Mouse (Mus musculus) embryo, embryonic 11.5 days (tissue): Measurements from ENCODE around the gene Ggct.
"Not testable (repeated sequence)": the region's sequence is repeated elsewhere in the genome, so short reads cannot be mapped to it uniquely, and the experiment has no call there.

Source experiments
- DNase-seq: peaks from one replicate; pipeline ENCODE4 v3.0.0-alpha.2; 2012; ENCODE audit warnings: low read depth, low spot score

Ggct gene

DNA sequence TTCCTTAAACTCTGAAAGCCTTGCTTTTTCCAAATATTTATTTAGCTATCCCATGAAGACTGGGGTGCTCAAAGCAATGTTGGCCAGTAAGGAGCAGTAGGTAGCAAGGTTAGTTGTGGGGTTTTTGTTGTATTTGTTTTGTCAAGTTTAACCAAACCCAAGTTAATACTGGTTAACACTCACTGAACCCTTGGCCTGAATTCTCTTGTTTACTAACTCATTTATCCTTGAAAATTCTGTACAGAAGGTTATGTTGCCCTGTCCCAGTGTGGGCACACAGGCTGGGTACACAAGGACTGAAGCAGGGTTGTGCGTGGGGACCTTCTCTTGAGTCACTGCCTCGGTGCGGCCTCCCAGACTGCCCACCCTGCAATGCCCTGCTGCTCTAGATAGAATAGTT is 3.6 kb upstream of the Ggct start:
- no peak for DNase-seq

DNA sequence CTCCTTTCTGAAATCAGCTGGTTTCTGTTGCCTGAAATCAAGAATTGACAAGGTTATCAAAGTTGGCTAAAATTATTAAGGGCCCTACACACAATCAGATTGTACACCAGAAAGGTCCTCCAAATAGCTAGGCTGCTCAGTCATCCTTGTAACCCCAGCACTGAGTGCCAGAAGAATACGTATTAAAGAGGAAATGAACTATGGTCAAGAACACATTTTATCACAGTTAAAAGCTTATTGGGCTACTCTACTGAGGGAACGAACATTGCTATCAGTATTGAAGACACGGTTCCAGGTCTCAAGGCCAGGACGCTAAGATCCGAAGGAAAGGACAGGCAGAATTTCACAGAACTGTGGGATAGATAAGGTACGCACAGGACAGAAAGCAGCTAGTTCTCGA is 609 bp downstream of the Ggct start:
- DNase-seq: no peak

- DNase-seq: no peak
Observed at GRCm38 (mm10) chr6:54991189-54991588, 1.6 kb downstream of the Ggct start.

GRCm38 (mm10) chr6:54988141-54988540 is 4.6 kb downstream of the Ggct start:
- no peak for DNase-seq

DNA sequence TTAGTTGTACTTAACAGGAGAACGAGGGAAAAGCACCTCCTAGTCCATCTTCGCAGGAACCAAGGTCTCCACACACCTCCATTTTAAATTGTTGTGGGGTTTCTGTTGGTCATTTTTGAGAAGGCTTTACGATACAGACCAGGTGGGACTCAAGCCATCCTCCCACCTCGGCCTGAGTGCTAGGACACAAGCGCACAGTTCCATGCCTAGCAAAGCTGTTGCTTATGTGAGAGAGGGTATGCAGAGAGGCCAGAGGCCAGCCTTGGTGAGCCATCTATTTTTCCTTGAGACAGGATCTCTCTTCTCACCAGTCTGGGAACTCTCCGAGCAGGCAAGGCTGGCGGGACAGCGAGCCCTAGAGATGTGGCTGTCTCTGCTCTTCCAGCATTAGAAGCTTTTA is 8.7 kb downstream of the Ggct start:
- DNase-seq: no peak

DNA sequence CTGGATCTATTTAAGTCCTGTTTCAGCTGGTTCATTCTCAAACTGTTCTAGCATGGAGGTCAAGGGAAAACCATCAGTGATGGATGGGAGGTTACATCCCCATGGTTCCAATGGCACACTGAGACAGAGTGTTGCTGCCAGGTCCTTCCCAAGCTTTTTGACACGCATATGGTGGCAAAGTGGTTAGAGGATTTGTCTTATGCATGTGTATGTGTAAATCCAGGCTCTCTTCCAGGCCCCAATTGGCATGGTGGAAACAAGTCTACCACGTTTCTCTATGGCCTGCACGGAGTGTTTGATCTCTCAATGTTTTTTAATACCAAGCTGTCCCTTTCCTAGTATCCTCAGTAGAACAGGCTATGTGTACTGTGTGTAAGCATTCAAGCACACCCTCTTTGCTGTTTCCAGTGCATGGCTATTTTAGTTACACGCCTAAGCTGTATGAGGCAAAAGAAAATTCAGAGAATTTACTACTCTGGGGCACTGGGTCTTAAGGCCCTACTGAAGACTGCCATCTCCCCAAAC is 9.2 kb downstream of the Ggct start:
- DNase-seq: no peak

GRCm38 (mm10) chr6:54979426-54979825 is 13.3 kb downstream of the Ggct start:
- no peak for DNase-seq

GRCm38 (mm10) chr6:54975616-54976015 is 17.1 kb downstream of the Ggct start:
- no peak for DNase-seq

DNA sequence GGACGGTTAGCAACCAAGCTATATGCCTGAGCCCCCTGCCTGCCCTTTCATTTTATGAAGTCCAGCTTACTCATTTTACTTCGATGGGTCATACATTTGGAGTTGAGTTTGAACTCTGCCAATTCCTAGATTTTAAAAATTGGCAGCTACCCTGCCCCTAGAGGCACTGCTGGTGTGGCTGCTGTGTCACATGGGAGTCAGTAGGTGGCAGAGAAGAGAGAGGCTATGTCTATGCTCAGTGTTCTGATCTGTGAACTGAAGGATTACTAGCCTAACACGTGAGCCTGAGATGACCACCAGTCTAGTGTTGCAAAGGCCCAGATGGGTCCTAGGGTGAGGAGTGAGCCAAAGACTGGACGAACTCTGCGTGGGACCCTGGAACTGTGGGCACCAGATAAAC is 18.2 kb downstream of the Ggct start:
- DNase-seq: no peak

GRCm38 (mm10) chr6:54972929-54973211 is 19.9 kb downstream of the Ggct start:
- DNase-seq: no peak

- DNase-seq: no peak
Observed at GRCm38 (mm10) chr6:54972111-54972928, 20.4 kb downstream of the Ggct start, which contains the start of gene Nod1. Gene Nod1 (minus strand): TSS chr6:54972612.

DNA sequence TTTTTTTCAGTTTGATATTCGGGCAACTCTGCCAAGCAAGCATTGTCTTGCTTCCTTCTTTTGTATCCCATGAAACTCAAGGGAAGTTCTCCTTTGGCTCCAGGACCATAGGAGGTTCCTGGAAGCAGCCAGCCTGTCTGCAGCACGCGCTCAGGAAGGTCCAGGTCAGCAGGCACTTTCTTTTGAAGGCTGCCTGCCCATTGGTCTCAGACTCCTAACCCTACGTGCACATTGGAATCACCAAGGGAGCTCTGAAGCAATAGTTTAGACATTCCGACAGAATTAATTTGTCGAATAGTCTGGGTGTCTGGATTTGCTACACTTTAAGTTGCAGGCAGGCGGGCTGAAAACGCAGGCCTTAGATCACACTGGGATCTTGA is 21.0 kb downstream of the Ggct start:
- no peak for DNase-seq

DNA sequence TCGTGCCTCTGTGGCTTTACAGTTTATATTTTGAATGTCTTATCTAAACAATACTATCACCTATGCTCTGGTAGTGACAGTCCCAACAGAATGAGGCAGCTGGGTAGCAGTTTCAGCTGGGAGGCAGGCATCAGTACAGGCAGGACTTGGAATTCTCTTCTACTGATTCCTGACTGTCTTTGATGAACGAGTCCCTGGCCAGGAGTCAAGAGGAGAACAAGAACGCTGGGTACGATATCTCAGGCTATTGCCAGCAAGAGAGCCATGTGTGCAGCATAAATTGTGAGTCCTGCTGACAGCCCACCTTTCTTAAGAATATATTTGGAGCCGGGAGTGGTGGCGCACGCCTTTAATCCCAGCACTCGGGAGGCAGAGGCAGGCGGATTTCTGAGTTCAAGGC is 22.2 kb downstream of the Ggct start:
- DNase-seq: no peak

- DNase-seq: no peak
Observed at GRCm38 (mm10) chr6:54969801-54970200, 22.9 kb downstream of the Ggct start.

GRCm38 (mm10) chr6:54967591-54967990 is 25.2 kb downstream of the Ggct start:
- DNase-seq: no peak

DNA sequence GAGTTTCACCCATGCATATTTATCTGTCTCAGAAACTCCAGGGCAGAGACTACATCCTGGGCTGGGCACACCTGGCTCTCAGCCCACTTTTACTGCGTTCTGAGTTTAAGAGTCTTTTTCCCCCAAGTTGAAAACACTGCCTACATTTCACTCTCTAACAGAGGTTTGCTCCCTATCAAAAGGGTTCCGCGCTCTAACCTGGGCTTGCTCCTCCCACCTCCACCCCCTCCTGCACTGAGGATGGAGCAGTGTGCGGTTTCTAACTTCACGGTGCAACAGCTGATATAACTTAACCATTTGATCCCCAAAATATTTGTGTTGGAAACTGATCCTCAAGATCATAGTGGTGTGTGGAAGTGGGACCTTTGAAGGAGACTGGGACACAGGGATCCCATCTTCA is 27.5 kb downstream of the Ggct start:
- no peak for DNase-seq

- no peak for DNase-seq
Observed at GRCm38 (mm10) chr6:54964755-54965154, 28.0 kb downstream of the Ggct start.

DNA sequence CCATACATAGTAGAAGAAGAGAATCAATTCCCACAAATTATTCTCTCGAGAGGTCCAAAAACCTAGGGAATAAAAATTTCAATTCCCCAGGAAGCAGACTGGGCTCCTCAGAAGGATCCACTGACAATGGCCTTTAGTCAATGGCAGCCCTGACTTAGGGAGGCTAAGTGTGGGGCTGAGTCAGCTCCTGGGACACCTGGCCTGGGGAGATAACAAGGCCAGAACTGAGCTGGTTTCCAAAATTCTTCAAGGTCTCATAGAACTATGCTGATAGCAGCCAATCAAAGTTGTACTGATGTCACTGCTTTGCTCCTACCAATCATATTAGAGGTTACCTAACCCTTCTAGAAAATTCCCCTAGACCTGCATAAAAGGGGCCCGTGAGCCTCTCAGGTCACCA is 29.2 kb downstream of the Ggct start:
- no peak for DNase-seq

DNA sequence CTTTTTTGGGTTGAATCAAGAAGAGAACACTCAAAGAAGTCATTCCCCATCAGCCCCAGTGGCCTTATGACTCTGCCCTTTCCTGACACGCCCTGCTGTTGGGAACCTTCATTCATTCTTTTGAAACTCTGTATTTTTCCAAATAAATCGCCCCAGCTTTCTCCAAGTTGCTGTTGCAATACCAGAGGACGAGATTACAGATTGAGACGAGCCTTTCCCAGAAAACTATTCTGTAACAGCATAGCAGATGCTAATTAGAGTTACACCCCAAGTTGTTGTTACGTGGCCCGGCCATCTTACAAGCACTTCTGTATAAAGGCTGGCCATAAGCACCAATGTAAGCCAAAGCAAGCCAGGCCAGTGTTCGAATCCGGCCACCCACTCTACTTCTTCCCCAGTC is 35.1 kb downstream of the Ggct start:
- no peak for DNase-seq

GRCm38 (mm10) chr6:54956425-54956824 is 36.3 kb downstream of the Ggct start:
- DNase-seq: no peak

DNA sequence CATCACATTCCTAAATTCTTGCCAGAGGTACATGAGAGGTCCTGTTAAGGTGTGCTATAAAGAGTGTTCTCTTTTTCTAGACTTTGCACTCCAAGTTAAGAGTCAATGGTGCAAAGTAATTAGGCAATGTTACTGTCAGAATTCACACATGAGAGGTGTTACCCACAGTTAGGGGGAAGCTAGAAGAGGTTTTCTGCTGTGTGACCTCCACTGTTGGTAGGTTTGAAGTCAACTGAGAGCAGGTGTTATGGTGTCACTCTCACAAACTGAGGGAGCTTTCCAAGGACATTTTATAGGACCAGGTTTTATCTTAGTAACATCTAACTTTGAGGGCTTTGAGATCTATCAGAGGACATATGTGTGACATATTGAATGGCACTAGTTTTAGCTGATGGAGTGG is 36.8 kb downstream of the Ggct start:
- DNase-seq: no peak

DNA sequence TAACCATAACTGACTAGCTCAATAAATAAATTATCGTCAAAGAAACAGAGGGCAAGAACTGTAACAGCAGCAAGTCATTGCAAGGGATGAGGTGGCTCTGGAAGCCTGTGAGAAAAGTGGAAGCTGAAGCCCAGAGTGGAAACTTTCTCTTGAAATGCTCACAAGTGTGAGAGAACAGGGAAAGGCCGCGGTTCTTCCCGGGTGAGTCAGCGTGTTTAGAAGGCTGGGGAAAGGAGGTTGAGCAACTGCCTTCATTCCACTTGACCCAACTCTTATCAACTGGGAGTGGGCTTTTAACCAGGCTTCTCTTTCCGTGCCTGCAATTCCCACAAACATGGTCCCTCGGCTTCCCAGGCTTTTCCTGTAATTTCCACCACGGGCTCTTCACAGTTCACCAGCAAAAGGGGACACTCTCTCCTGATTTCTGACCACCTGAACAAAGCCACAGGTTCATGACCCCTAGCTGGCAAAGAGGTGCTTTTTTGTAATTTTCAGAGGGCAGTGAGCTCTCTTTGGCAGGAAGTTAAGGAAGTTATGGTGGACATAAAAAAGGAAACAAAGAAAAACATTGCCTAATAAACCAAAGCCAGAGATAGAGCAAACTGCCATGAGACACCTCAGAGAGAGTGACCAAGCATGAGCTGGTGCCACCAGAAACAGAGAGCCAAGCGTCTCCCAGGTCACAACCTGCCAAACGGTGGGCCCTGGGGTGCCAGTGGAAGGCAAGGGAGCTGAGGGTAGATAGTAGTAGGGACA is 37.9 kb downstream of the Ggct start:
- DNase-seq: no peak

GRCm38 (mm10) chr6:54953399-54953798 is 39.4 kb downstream of the Ggct start:
- not testable (repeated sequence) for DNase-seq
